Mouse (Mus musculus): ENCODE data around the gene Med24.

DNA sequence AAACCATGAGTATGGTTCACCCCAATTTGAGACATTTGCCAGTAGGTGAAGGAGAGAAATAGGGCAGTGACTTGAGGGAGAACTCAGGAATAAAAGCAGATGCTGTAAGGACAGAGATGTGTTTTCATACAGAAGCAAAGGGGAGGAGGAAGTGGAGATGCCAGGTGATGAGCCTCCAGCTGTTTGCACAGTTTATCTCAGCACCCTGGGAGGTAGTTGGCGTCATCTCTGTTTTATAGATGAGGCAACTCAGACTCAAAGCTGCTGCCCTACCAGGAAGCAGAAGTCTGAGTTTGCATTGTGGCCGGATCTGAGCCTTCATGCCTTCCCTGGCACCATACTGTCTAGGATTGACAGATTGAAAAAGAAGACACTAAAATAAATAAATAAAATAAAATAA is 60.3 kb downstream of the Med24 start:
- no peak for TF ChIP-seq CTCF (IDR thresholded peaks at IDR 0.05)
- no peak for TF ChIP-seq EP300 (IDR thresholded peaks at IDR 0.05; ENCODE audit: insufficient read depth, low read depth, low read length)
- TF ChIP-seq POLR2A (IDR thresholded peaks at IDR 0.05; ENCODE audit: insufficient read depth, low read depth, low read length) = no peak
